Mouse (Mus musculus): ENCODE measurements around the gene Ckm.

DNA sequence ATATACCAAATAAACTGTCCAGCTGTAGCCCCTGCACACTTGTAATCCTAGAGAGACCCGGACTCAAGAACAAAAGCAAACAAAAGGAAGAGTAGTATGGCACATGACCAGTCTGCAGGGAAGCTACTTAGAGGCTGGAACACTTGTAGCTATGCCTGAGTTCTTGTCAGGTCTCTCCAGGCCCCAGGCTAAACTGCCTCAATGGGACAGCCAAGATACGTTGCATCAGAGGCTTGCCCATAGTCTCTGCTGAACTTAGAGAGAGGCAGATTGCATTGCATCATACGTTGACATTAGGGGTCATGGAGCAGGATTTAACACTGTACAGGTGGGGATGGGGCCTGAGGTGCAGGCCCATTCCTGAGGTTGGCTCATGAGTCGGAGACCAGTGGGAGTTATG, 28.6 kb upstream of the Ckm start:
- TF ChIP-seq CTCF (IDR thresholded peaks at IDR 0.05 in 2 of 3, conservative IDR thresholded peaks at IDR 0.05 in 1 of 3; ENCODE audit: control insufficient read depth in 1 of 3, insufficient read depth in 1 of 3, low read depth in 2 of 3, low read length in 3 of 3, poor library complexity in 1 of 3, severe bottlenecking in 1 of 3) (no peak), TBP (IDR thresholded peaks at IDR 0.05; ENCODE audit: low read depth, low read length) (no peak), HCFC1 (IDR thresholded peaks at IDR 0.05; ENCODE audit: low read depth, low read length) (no peak), BHLHE40 (IDR thresholded peaks at IDR 0.05; ENCODE audit: borderline replicate concordance, low read depth, low read length) (no peak), ZMIZ1 (IDR thresholded peaks at IDR 0.05; ENCODE audit: low read depth, low read length) (no peak)
